Mouse (Mus musculus) midbrain, embryonic 13.5 days (tissue): ENCODE results near the gene Naip2. TPM values are rescaled to one million over a fixed set of nuclear protein-coding genes. Genes with fewer than 3 reads are reported as not detected.

Source experiments
- ATAC-seq: fragments of 200-750 bp; cut with Nextera tagmentation; 2 replicates; pipeline ENCODE4 v1.8.0; 2017; ENCODE audit warnings: mild to moderate bottlenecking, moderate TSS enrichment, moderate library complexity
- H3K27ac ChIP-seq: fragments of 300-500 bp; sonication (generic); 2 replicates; pipeline ENCODE4 v1.5.1; 2015; ENCODE audit warnings: inconsistent platforms, mild to moderate bottlenecking, moderate library complexity
- H3K27me3 ChIP-seq: fragments of 300-500 bp; sonication (generic); 2 replicates; pipeline ENCODE4 v1.6.1; 2015; ENCODE audit warnings: mild to moderate bottlenecking, inconsistent platforms
- H3K36me3 ChIP-seq: fragments of 300-500 bp; sonication (generic); 2 replicates; pipeline ENCODE4 v1.6.1; 2015; ENCODE audit warnings: mild to moderate bottlenecking, inconsistent platforms
- H3K4me1 ChIP-seq: fragments of 300-500 bp; sonication (generic); replicated peaks from 2 replicates; pipeline ENCODE4 v1.6.1; 2015; ENCODE audit warnings: inconsistent platforms
- H3K4me2 ChIP-seq: fragments of 300-500 bp; sonication (generic); replicated peaks from 2 replicates; pipeline ENCODE4 v1.6.1; 2015; ENCODE audit warnings: moderate library complexity, mild to moderate bottlenecking, inconsistent platforms
- H3K4me3 ChIP-seq: fragments of 300-500 bp; sonication (generic); replicated peaks from 2 replicates; pipeline ENCODE4 v1.5.1; 2015; ENCODE audit warnings: mild to moderate bottlenecking, inconsistent platforms
- H3K9ac ChIP-seq: fragments of 300-500 bp; sonication (generic); replicated peaks from 2 replicates; pipeline ENCODE4 v1.6.1; 2015; ENCODE audit warnings: mild to moderate bottlenecking, inconsistent platforms
- H3K9me3 ChIP-seq: fragments of 300-500 bp; sonication (generic); 2 replicates; pipeline ENCODE4 v1.6.1; 2016; ENCODE audit warnings: mild to moderate bottlenecking, inconsistent platforms
- WGBS: fragments of 180-500 bp; shearing (Covaris S2); methylation state at CpG from one replicate; pipeline ENCODE4 v1.1.7; 2015; 5-methylcytosine and 5-hydroxymethylcytosine counted together
- polyA plus RNA-seq: library from polyadenylated mRNA; unstranded; fragments of >200 nt; fragmentation: Nextera tagmentation; extraction: Ambion mirVana; gene quantifications from 2 replicates; pipeline ENCODE4 v1.2.1, GENCODE M21; 2015

The Naip2 gene
- polyA plus RNA-seq, 1 experiment from 2014 or later: 0.31 TPM

- Histone ChIP-seq H3K9me3 (no peaks in the 10 kb centered on the region), H3K36me3 (peaks cover 4% of the 10 kb centered on the region), H3K4me3 (peak overlapping the region; percentile 100), H3K4me1 (peaks cover 33% of the 10 kb centered on the region), H3K4me2 (peak overlapping the region; percentile 81), H3K27ac (peak overlapping the region; percentile 84), H3K27me3 (0 out of 2 replicates have a peak, but pooled peaks cover 2% of the 10 kb centered on the region), H3K9ac (peak overlapping the region; percentile 94)
- ATAC-seq: no peak
- 8% methylated on average over 15 of the region's 15 CpGs for WGBS
These were observed 98.7 kb downstream of the Naip2 start for GRCm38 (mm10) chr13:100103052-100103658.

DNA sequence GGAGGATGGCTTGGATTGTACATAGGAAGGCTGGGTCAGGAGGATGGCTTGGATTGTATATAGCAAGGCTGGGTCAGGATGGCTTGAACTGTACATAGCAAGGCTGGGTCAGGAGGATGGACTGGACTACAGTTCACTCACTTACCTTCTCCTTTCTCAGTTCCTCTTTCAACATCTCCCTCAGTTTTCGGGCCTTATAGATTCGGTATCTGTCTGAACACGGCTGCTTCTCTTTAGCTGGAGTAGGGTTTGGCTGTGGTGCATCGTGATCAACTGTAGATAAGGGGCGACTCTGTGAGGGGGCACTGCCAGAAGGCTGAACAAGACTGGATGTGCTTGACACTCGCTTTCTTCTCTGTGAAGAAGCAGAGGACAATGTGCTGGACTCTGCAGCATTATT lies 103.1 kb downstream of the Naip2 start:
- WGBS: 94% methylated on average over 6 of the region's 6 CpGs
- no peak for ATAC-seq
- H3K27me3 ChIP-seq: no peaks in the 10 kb centered on the region
- H3K4me1 ChIP-seq: peaks cover 25% of the 10 kb centered on the region
- no peak overlapping the region for H3K9ac ChIP-seq
- no peak overlapping the region for H3K27ac ChIP-seq
- no peak overlapping the region for H3K4me2 ChIP-seq
- no peaks in the 10 kb centered on the region for H3K9me3 ChIP-seq
- H3K4me3 ChIP-seq: no peak overlapping the region
- H3K36me3 ChIP-seq: peaks cover 44% of the 10 kb centered on the region

Other genes with a start within 250 kb of the Naip2 start
- 31.6 and 32.8 TPM in 2 replicates for gene Mccc2, start 186.5 kb downstream of the Naip2 start, polyA plus RNA-seq
- gene Bdp1, start 98.0 kb downstream of the Naip2 start, polyA plus RNA-seq: 26.8 and 30.6 TPM in 2 replicates
- gene Serf1, start 94.1 kb downstream of the Naip2 start, polyA plus RNA-seq: 415 and 465 TPM in 2 replicates
- gene Smn1, start 77.2 kb downstream of the Naip2 start, polyA plus RNA-seq: 50.0 and 52.8 TPM in 2 replicates
- 0.07 and 0.14 TPM in 2 replicates for gene Naip5, start 44.2 kb upstream of the Naip2 start, polyA plus RNA-seq
- gene Naip6, start 115.6 kb upstream of the Naip2 start, polyA plus RNA-seq: 0.04 TPM in 1 of 2 replicates, not detected in the other